Mouse (Mus musculus) megakaryocyte-erythroid progenitor cell, adult 5-6 weeks (primary cell): ENCODE data around the gene Ece1. TPM values are rescaled to one million over a fixed set of nuclear protein-coding genes. Genes with fewer than 3 reads are reported as not detected.

Source experiments
- ATAC-seq: replicated peaks from 2 replicates; pipeline ENCODE4 v1.8.0; 2016; ENCODE audit warnings: mild to moderate bottlenecking, inconsistent platforms; ENCODE audit not compliant: severe bottlenecking, poor library complexity, low FRiP score, low TSS enrichment
- total RNA-seq, 2 experiments: library from RNA; stranded (forward) in 1 of 2; stranded (reverse) in 1 of 2; fragments of 200-1000, 215-1000 nt in 1 of 2; fragments of >200 nt in 1 of 2; fragmentation: Nextera tagmentation in 1 of 2; gene quantifications; 2 replicates each; pipeline ENCODE4 v1.2.3; 2014 to 2017

The Ece1 gene
- total RNA-seq, 2 experiments from 2014 or later = 3.8 to 6.2 TPM

GRCm38 (mm10) chr4:137931009-137931757 is 69.1 kb downstream of the Ece1 start:
- peak; percentile 95 for ATAC-seq

GRCm38 (mm10) chr4:137932554-137933178 is 70.6 kb downstream of the Ece1 start:
- ATAC-seq = no peak

GRCm38 (mm10) chr4:137933328-137933727 is 71.3 kb downstream of the Ece1 start:
- no peak for ATAC-seq

GRCm38 (mm10) chr4:137936134-137936533 is 74.1 kb downstream of the Ece1 start:
- ATAC-seq = no peak

GRCm38 (mm10) chr4:137940061-137940460 is 78.0 kb downstream of the Ece1 start:
- no peak for ATAC-seq

GRCm38 (mm10) chr4:137941131-137941844 is 79.3 kb downstream of the Ece1 start:
- no peak for ATAC-seq

- no peak for ATAC-seq
These were observed 80.1 kb downstream of the Ece1 start for GRCm38 (mm10) chr4:137941871-137942781.

- no peak for ATAC-seq
These were observed 80.9 kb downstream of the Ece1 start for GRCm38 (mm10) chr4:137942782-137943486.

GRCm38 (mm10) chr4:137943540-137943939 is 81.5 kb downstream of the Ece1 start:
- no peak for ATAC-seq

GRCm38 (mm10) chr4:137945376-137945775 is 83.3 kb downstream of the Ece1 start:
- no peak for ATAC-seq

GRCm38 (mm10) chr4:137946419-137946818 is 84.4 kb downstream of the Ece1 start:
- no peak for ATAC-seq

- no peak for ATAC-seq
These were observed 90.8 kb downstream of the Ece1 start for GRCm38 (mm10) chr4:137952840-137953239.

- no peak for ATAC-seq
These were observed 92.1 kb downstream of the Ece1 start for GRCm38 (mm10) chr4:137954184-137954583.

- peak; percentile 96 for ATAC-seq
These were observed 92.9 kb downstream of the Ece1 start for GRCm38 (mm10) chr4:137954926-137955396.

- no peak for ATAC-seq
These were observed 94.2 kb downstream of the Ece1 start for GRCm38 (mm10) chr4:137956260-137956659.

- ATAC-seq = no peak
These were observed 98.0 kb downstream of the Ece1 start for GRCm38 (mm10) chr4:137959889-137960665.

- ATAC-seq = no peak
These were observed 98.7 kb downstream of the Ece1 start for GRCm38 (mm10) chr4:137960757-137961156.
